Mouse (Mus musculus) layer of hippocampus, adult 8-10 months (tissue): ENCODE measurements around the gene Stk11. TPM values are rescaled to one million over a fixed set of nuclear protein-coding genes. Genes with fewer than 3 reads are reported as not detected.

ENCODE experiments used
- total RNA-seq, 4 experiments: library from RNA; stranded (reverse); gene quantifications; 2 replicates each; pipeline ENCODE4 v1.2.4; 2022

Gene Stk11
- total RNA-seq, 4 experiments from 2014 or later: 94.2 to 111 (median 96.5) TPM

Other genes starting within 250 kb of the Stk11 start
- gene Prtn3, start 241.3 kb upstream of the Stk11 start, total RNA-seq: 1 to 10 TPM; 1.2 to 2.3 (median 1.5) TPM
- gene Plppr3, start 241.2 kb upstream of the Stk11 start, total RNA-seq: 10 to 100 TPM; 34.6 to 41.0 (median 38.0) TPM
- not detected for gene Elane, start 229.6 kb upstream of the Stk11 start, total RNA-seq
- gene Cfd, start 224.9 kb upstream of the Stk11 start, total RNA-seq: under 1 TPM in 1 of 4 experiments, not detected in 3; 0.39 TPM
- gene Med16, start 206.9 kb upstream of the Stk11 start, total RNA-seq: 10 to 100 TPM; 50.4 to 61.2 (median 57.1) TPM
- gene Gm26602, start 204.9 kb upstream of the Stk11 start, total RNA-seq: not detected
- gene Kiss1r, start 198.8 kb upstream of the Stk11 start, total RNA-seq: 1 to 10 TPM; 6.3 to 8.3 (median 7.6) TPM
- gene R3hdm4, start 194.6 kb upstream of the Stk11 start, total RNA-seq: 100 to 1,000 TPM; 340 to 392 (median 347) TPM
- gene Arid3a, start 188.8 kb upstream of the Stk11 start, total RNA-seq: 10 to 100 TPM in 1 of 4 experiments, 1 to 10 TPM in 3; 6.6 to 11.8 (median 7.5) TPM
- gene Wdr18, start 155.7 kb upstream of the Stk11 start, total RNA-seq: 10 to 100 TPM; 42.9 to 50.8 (median 48.6) TPM
- under 1 TPM in 2 of 4 experiments, not detected in 2; 0.19 to 0.20 TPM for gene Grin3b, start 145.1 kb upstream of the Stk11 start, total RNA-seq
- gene Tmem259, start 131.5 kb upstream of the Stk11 start, total RNA-seq: 100 to 1,000 TPM; 111 to 119 (median 116) TPM
- gene Cnn2, start 127.2 kb upstream of the Stk11 start, total RNA-seq: 1 to 10 TPM; 5.3 to 9.8 (median 6.6) TPM
- 10 to 100 TPM; 12.4 to 13.6 (median 13.3) TPM for gene Abca7, start 119.3 kb upstream of the Stk11 start, total RNA-seq
- 10 to 100 TPM in 2 of 4 experiments, 1 to 10 TPM in 2; 2.8 to 14.1 (median 8.2) TPM for gene Arhgap45, start 99.2 kb upstream of the Stk11 start, total RNA-seq
- 10 to 100 TPM; 64.2 to 86.7 (median 75.4) TPM for gene Polr2e, start 76.0 kb upstream of the Stk11 start, total RNA-seq
- 100 to 1,000 TPM; 433 to 528 (median 468) TPM for gene Gpx4, start 68.6 kb upstream of the Stk11 start, total RNA-seq
- 10 to 100 TPM; 19.9 to 52.8 (median 29.8) TPM for gene Sbno2, start 10.2 kb upstream of the Stk11 start, total RNA-seq
- gene Atp5d, start 22.8 kb downstream of the Stk11 start, total RNA-seq: 100 to 1,000 TPM; 315 to 328 (median 323) TPM
- 100 to 1,000 TPM; 295 to 345 (median 308) TPM for gene Cbarp, start 25.0 kb downstream of the Stk11 start, total RNA-seq
- gene Midn, start 32.5 kb downstream of the Stk11 start, total RNA-seq: 10 to 100 TPM; 47.2 to 63.6 (median 58.0) TPM
- 100 to 1,000 TPM in 2 of 4 experiments, 10 to 100 TPM in 2; 75.7 to 148 (median 96.4) TPM for gene Cirbp, start 50.2 kb downstream of the Stk11 start, total RNA-seq
- 1 to 10 TPM; 1.8 to 9.0 (median 6.2) TPM for gene 1600002K03Rik, start 57.1 kb downstream of the Stk11 start, total RNA-seq
- gene Efna2, start 63.7 kb downstream of the Stk11 start, total RNA-seq: 1 to 10 TPM; 7.4 to 8.3 (median 7.9) TPM
- gene Mum1, start 110.6 kb downstream of the Stk11 start, total RNA-seq: 10 to 100 TPM; 44.5 to 51.5 (median 45.6) TPM
- 100 to 1,000 TPM; 190 to 206 (median 201) TPM for gene Ndufs7, start 133.3 kb downstream of the Stk11 start, total RNA-seq
- 10 to 100 TPM; 22.4 to 34.7 (median 27.9) TPM for gene Gamt, start 145.2 kb downstream of the Stk11 start, total RNA-seq
- gene Dazap1, start 145.7 kb downstream of the Stk11 start, total RNA-seq: 10 to 100 TPM; 84.8 to 98.3 (median 91.6) TPM
- 1,000 to 10,000 TPM in 1 of 4 experiments, 100 to 1,000 TPM in 3; 755 to 1,005 (median 888) TPM for gene Rps15, start 176.7 kb downstream of the Stk11 start, total RNA-seq
- gene Apc2, start 180.2 kb downstream of the Stk11 start, total RNA-seq: 100 to 1,000 TPM in 3 of 4 experiments, 10 to 100 TPM in 1; 90.4 to 113 (median 110) TPM
- gene 2310011J03Rik, start 204.7 kb downstream of the Stk11 start, total RNA-seq: 10 to 100 TPM; 20.4 to 27.1 (median 23.3) TPM
- 1 to 10 TPM; 3.3 to 6.4 (median 4.1) TPM for gene Pcsk4, start 213.7 kb downstream of the Stk11 start, total RNA-seq
- 10 to 100 TPM in 2 of 4 experiments, 1 to 10 TPM in 2; 9.2 to 12.3 (median 10.2) TPM for gene Reep6, start 214.2 kb downstream of the Stk11 start, total RNA-seq
- 1 to 10 TPM; 5.8 to 7.4 (median 6.7) TPM for gene Adamtsl5, start 232.6 kb downstream of the Stk11 start, total RNA-seq
- 10 to 100 TPM; 18.0 to 36.4 (median 30.4) TPM for gene Plk5, start 240.7 kb downstream of the Stk11 start, total RNA-seq